Mouse (Mus musculus): ENCODE measurements around the gene Banf2.

Gene Banf2

GRCm38 (mm10) chr2:144025361-144025760, 7.5 kb upstream of the Banf2 start:
- no peak for DNase-seq (ENCODE audit: low spot score)

GRCm38 (mm10) chr2:144026456-144026855, 6.4 kb upstream of the Banf2 start:
- DNase-seq (ENCODE audit: low spot score): no peak

- DNase-seq (ENCODE audit: low spot score): no peak
These were observed 2.1 kb upstream of the Banf2 start for GRCm38 (mm10) chr2:144030791-144031190.

- no peak for DNase-seq (ENCODE audit: low spot score)
These were observed 11.9 kb downstream of the Banf2 start for GRCm38 (mm10) chr2:144044726-144045125.

- no peak for DNase-seq (ENCODE audit: low spot score)
These were observed 13.1 kb downstream of the Banf2 start for GRCm38 (mm10) chr2:144045756-144046560.

GRCm38 (mm10) chr2:144046916-144047315, 14.1 kb downstream of the Banf2 start:
- DNase-seq (ENCODE audit: low spot score): no peak

- no peak for DNase-seq (ENCODE audit: low spot score)
These were observed 17.4 kb downstream of the Banf2 start for GRCm38 (mm10) chr2:144050146-144050680.

- no peak for DNase-seq (ENCODE audit: low spot score)
These were observed 18.0 kb downstream of the Banf2 start for GRCm38 (mm10) chr2:144050861-144051260.

- no peak for DNase-seq (ENCODE audit: low spot score)
These were observed 19.7 kb downstream of the Banf2 start for GRCm38 (mm10) chr2:144052410-144053065.

- no peak for DNase-seq (ENCODE audit: low spot score)
These were observed 24.9 kb downstream of the Banf2 start for GRCm38 (mm10) chr2:144057735-144058134.

- DNase-seq (ENCODE audit: low spot score): no peak
These were observed 28.8 kb downstream of the Banf2 start for GRCm38 (mm10) chr2:144061701-144062100.

GRCm38 (mm10) chr2:144065499-144065898, 32.6 kb downstream of the Banf2 start:
- DNase-seq (ENCODE audit: low spot score): no peak

GRCm38 (mm10) chr2:144069663-144070062, 36.8 kb downstream of the Banf2 start:
- DNase-seq (ENCODE audit: low spot score): no peak

GRCm38 (mm10) chr2:144070479-144070878, 37.6 kb downstream of the Banf2 start:
- no peak for DNase-seq (ENCODE audit: low spot score)

GRCm38 (mm10) chr2:144072642-144073041, 39.8 kb downstream of the Banf2 start:
- DNase-seq (ENCODE audit: low spot score): no peak

- no peak for DNase-seq (ENCODE audit: low spot score)
These were observed 41.2 kb downstream of the Banf2 start for GRCm38 (mm10) chr2:144074059-144074458.

- DNase-seq (ENCODE audit: low spot score): no peak
These were observed 43.8 kb downstream of the Banf2 start for GRCm38 (mm10) chr2:144076625-144077024.

- no peak for DNase-seq (ENCODE audit: low spot score)
These were observed 46.0 kb downstream of the Banf2 start for GRCm38 (mm10) chr2:144078897-144079296.

- no peak for DNase-seq (ENCODE audit: low spot score)
These were observed 53.5 kb downstream of the Banf2 start for GRCm38 (mm10) chr2:144086183-144086847.

- no peak for DNase-seq (ENCODE audit: low spot score)
These were observed 55.2 kb downstream of the Banf2 start for GRCm38 (mm10) chr2:144087899-144088584.

GRCm38 (mm10) chr2:144092767-144093166, 59.9 kb downstream of the Banf2 start:
- no peak for DNase-seq (ENCODE audit: low spot score)

- no peak for DNase-seq (ENCODE audit: low spot score)
These were observed 61.9 kb downstream of the Banf2 start for GRCm38 (mm10) chr2:144094721-144095120.
